ENCODE assay signal across 27 mouse cellular contexts in genomic region chr10:14385574-14385973, GRCm38 (mm10).
DNase-seq lines count a peak whose midpoint lies in the region; ATAC-seq and TF ChIP-seq lines count a peak whose summit lies in the region.
"Had no signal": no experiment of that assay in that cellular context is flagged by ENCODE, and none has a peak within 500 bp of the region (broad histone marks: within the 10 kb centered on the region; RNA-seq: fewer than 3 reads in every experiment).

No protein-coding gene starts in this region.

- no peak overlapping the region for H3K4me3 ChIP-seq in embryonic fibroblast, embryonic 13.5 days (ENCODE audit: insufficient read depth, low read length)
- H3K4me3 ChIP-seq in forebrain, embryonic 12.5 days (replicated peaks): no peak overlapping the region
- H3K4me3 ChIP-seq in kidney, embryonic 14.5 days (ENCODE audit: low read length): no peak overlapping the region
- H3K4me3 ChIP-seq: embryonic facial prominence, embryonic 12.5 days; embryonic facial prominence, embryonic 15.5 days; erythroblast, embryonic 14.5 days; forebrain, embryonic 10.5 days; heart, adult 2 months; heart, embryonic 10.5 days; heart, embryonic 13.5 days; hindbrain, embryonic 12.5 days; hindbrain, embryonic 15.5 days had no signal

- H3K27me3 ChIP-seq in Patski: no peaks in the 10 kb centered on the region
- H3K27me3 ChIP-seq in forebrain, embryonic 12.5 days: no peaks in the 10 kb centered on the region
- no peaks in the 10 kb centered on the region for H3K27me3 ChIP-seq in kidney, embryonic 14.5 days (ENCODE audit: control insufficient read depth, insufficient read depth, low read length)
- H3K27me3 ChIP-seq: embryonic facial prominence, embryonic 12.5 days; embryonic facial prominence, embryonic 15.5 days; heart, embryonic 13.5 days; hindbrain, embryonic 12.5 days; hindbrain, embryonic 15.5 days had no signal

- WGBS in forebrain, embryonic 12.5 days: 83% methylated on average over 5 of the region's 5 CpGs
- 85% methylated on average over 5 of the region's 5 CpGs for WGBS in kidney, embryonic 14.5 days

- no peak overlapping the region for H3K4me2 ChIP-seq in forebrain, embryonic 12.5 days
- H3K4me2 ChIP-seq in kidney, embryonic 14.5 days (replicated peaks; ENCODE audit: low read depth, low read length): no peak overlapping the region
- H3K4me2 ChIP-seq: embryonic facial prominence, embryonic 12.5 days; embryonic facial prominence, embryonic 15.5 days; heart, embryonic 13.5 days; hindbrain, embryonic 12.5 days; hindbrain, embryonic 15.5 days had no signal

- CTCF ChIA-PET in Patski (lab: Charles Lee): interaction anchor here (1.6 kb wide), 1 partner anchor 20 kb away, joined by 3 read pairs; no protein-coding TSS in a partner anchor

- TF ChIP-seq POLR2A in embryonic fibroblast, embryonic 13.5 days (IDR thresholded peaks at IDR 0.05; ENCODE audit: low read depth, low read length): no peak

- in situ Hi-C loops in Patski (cut with MboI; ENCODE audit: low pct_unique_long_range_greater_than_20kb): loop anchor here (5.0 to 25.0 kb wide), 5 partner anchors 63 to 1368 kb away; partner anchors contain the start of genes Adat2 and Pex3

- TF ChIP-seq CTCF in Patski (IDR thresholded peaks at IDR 0.05): no peak
- TF ChIP-seq CTCF in embryonic fibroblast, embryonic 13.5 days (IDR thresholded peaks at IDR 0.05; ENCODE audit: borderline replicate concordance, insufficient read depth, low read length): no peak

- peak; percentile 70; the same call in 1 of the 2 replicates for ATAC-seq in frontal cortex, adult (ENCODE audit: low TSS enrichment)
- peak; percentile 47 for ATAC-seq in Patski
- ATAC-seq in forebrain, embryonic 12.5 days (ENCODE audit: low FRiP score): no peak
- ATAC-seq in kidney, embryonic 14.5 days (ENCODE audit: low FRiP score, low TSS enrichment): no peak
- ATAC-seq: forebrain, embryonic 14.5 days; forebrain, postnatal 0 days; intestine, postnatal 0 days had no signal

- no peak overlapping the region for H3K9ac ChIP-seq in forebrain, embryonic 12.5 days
- no peak overlapping the region for H3K9ac ChIP-seq in kidney, embryonic 14.5 days (ENCODE audit: low read depth, low read length)
- H3K9ac ChIP-seq: embryonic facial prominence, embryonic 12.5 days; embryonic facial prominence, embryonic 15.5 days; forebrain, postnatal 0 days; heart, embryonic 13.5 days; hindbrain, embryonic 12.5 days; hindbrain, embryonic 15.5 days had no signal

- no peaks in the 10 kb centered on the region for H3K36me3 ChIP-seq in forebrain, embryonic 12.5 days (replicated peaks)
- H3K36me3 ChIP-seq in kidney, embryonic 14.5 days (ENCODE audit: control insufficient read depth, insufficient read depth, low read length): no peaks in the 10 kb centered on the region
- H3K36me3 ChIP-seq: embryonic facial prominence, embryonic 12.5 days; embryonic facial prominence, embryonic 15.5 days; forebrain, embryonic 10.5 days; heart, embryonic 10.5 days; heart, embryonic 13.5 days; hindbrain, embryonic 12.5 days; hindbrain, embryonic 15.5 days had no signal

- POLR2A ChIA-PET in Patski (lab: Charles Lee): no interaction called here

- peak overlapping the region; percentile 69 for H3K27ac ChIP-seq in embryonic fibroblast, embryonic 13.5 days (ENCODE audit: insufficient read depth, low read length)
- no peak overlapping the region for H3K27ac ChIP-seq in forebrain, embryonic 12.5 days
- no peak overlapping the region for H3K27ac ChIP-seq in kidney, embryonic 14.5 days (ENCODE audit: low read depth, low read length)
- H3K27ac ChIP-seq: embryonic facial prominence, embryonic 12.5 days; embryonic facial prominence, embryonic 15.5 days; forebrain, embryonic 10.5 days; heart, adult 2 months; heart, embryonic 10.5 days; heart, embryonic 13.5 days; hindbrain, embryonic 12.5 days; hindbrain, embryonic 15.5 days had no signal

- H3K9me3 ChIP-seq in forebrain, embryonic 12.5 days: no peaks in the 10 kb centered on the region
- H3K9me3 ChIP-seq in kidney, embryonic 14.5 days (ENCODE audit: control insufficient read depth, low read length): no peaks in the 10 kb centered on the region
- H3K9me3 ChIP-seq: embryonic facial prominence, embryonic 12.5 days; embryonic facial prominence, embryonic 15.5 days; forebrain, embryonic 10.5 days; heart, embryonic 10.5 days; heart, embryonic 13.5 days; hindbrain, embryonic 12.5 days; hindbrain, embryonic 15.5 days had no signal

- H3K4me1 ChIP-seq in embryonic fibroblast, embryonic 13.5 days (ENCODE audit: control insufficient read depth, insufficient read depth, low read length): peaks cover 7% of the 10 kb centered on the region
- H3K4me1 ChIP-seq in forebrain, embryonic 12.5 days: no peaks in the 10 kb centered on the region
- H3K4me1 ChIP-seq in kidney, embryonic 14.5 days (ENCODE audit: control insufficient read depth, insufficient read depth, low read length): no peaks in the 10 kb centered on the region
- H3K4me1 ChIP-seq: embryonic facial prominence, embryonic 12.5 days; embryonic facial prominence, embryonic 15.5 days; forebrain, embryonic 10.5 days; heart, embryonic 10.5 days; hindbrain, embryonic 12.5 days; hindbrain, embryonic 15.5 days had no signal

- DNase-seq in frontal cortex, postnatal 14 days (ENCODE audit: low spot score in 2 of 2): no peak
- DNase-seq in Patski (ENCODE audit: low read depth, low spot score): peak; percentile 12
- no peak for DNase-seq in layer of hippocampus, postnatal 14 days (ENCODE audit: low spot score in 2 of 2)
- DNase-seq: adrenal gland, adult 8-10 months; adrenal gland, postnatal 25 days; B cell, adult 2 months; cerebellum, adult 18-20 months; cerebellum, adult 9-10 months; cerebellum, postnatal 14 days; forebrain, postnatal 0 days; gastrocnemius, postnatal 10 days; gastrocnemius, postnatal 36 days; heart, adult 2 months had no signal

Comparison
In these comparisons a context has a peak if more than half of its experiments do, and no peak if none do; other contexts are left out.
1. ATAC-seq: peak in frontal cortex, adult (single experiment) and Patski (single experiment); none in forebrain, embryonic 12.5 days (single experiment) and kidney, embryonic 14.5 days (single experiment).